Mouse (Mus musculus) left cerebral cortex, adult 2 months (tissue): ENCODE data around the gene Arhgef39. TPM values are rescaled to one million over a fixed set of nuclear protein-coding genes. Genes with fewer than 3 reads are reported as not detected.
"Not testable (repeated sequence)": the region's sequence is repeated elsewhere in the genome, so short reads cannot be mapped to it uniquely, and the experiment has no call there.

Experiments
- DNase-seq, 2 experiments: peaks; one replicate each; pipeline ENCODE4 v3.0.0; 2021 to 2022; ENCODE audit warnings: low spot score in 2 of 2, mixed read lengths in 1 of 2; ENCODE audit errors: extremely low spot score in 1 of 2
- H3K27ac ChIP-seq: fragments of 200-600 bp; 2 replicates; pipeline ENCODE4 v1.8.1; 2022
- H3K4me3 ChIP-seq: fragments of 200-600 bp; 2 replicates; pipeline ENCODE4 v1.8.1; 2022
- CTCF ChIP-seq: fragments of 200-600 bp; IDR thresholded peaks from 2 replicates; pipeline ENCODE4 v1.8.1; 2022; ENCODE audit warnings: antibody characterized with exemption, mild to moderate bottlenecking, moderate library complexity
- intact Hi-C: fragments of 180-260 bp; cut with DNase I; formaldehyde crosslinking; loops from one replicate; pipeline ENCODE4 v1.15.1; 2025
- total RNA-seq, 2 experiments: library from RNA; stranded (reverse); gene quantifications; 2 replicates each; pipeline ENCODE4 v1.2.3; 2021

Arhgef39 gene
- total RNA-seq, 2 experiments from 2014 or later: 0.41 to 1.7 TPM

- peak; percentile 32 for TF ChIP-seq CTCF
- DNase-seq: no peak
- Histone ChIP-seq H3K27ac (peak overlapping the region; percentile 52), H3K4me3 (peak overlapping the region; percentile 60; the same call in 1 of the 2 replicates)
- intact Hi-C loops: loop anchor here (5.0 to 10.0 kb wide), 2 partner anchors 35 to 447 kb away; partner anchors contain the start of gene Fam214b
Observed at GRCm38 (mm10) chr4:43492101-43492820, 7.2 kb downstream of the Arhgef39 start.

- no peak for DNase-seq
- intact Hi-C loops: loop anchor here (5.0 to 10.0 kb wide), 2 partner anchors 36 to 446 kb away; partner anchors contain the start of gene Fam214b
- TF ChIP-seq CTCF: no peak
Observed at GRCm38 (mm10) chr4:43490801-43491200, 8.7 kb downstream of the Arhgef39 start.

GRCm38 (mm10) chr4:43489611-43490010, 9.9 kb downstream of the Arhgef39 start:
- TF ChIP-seq CTCF: no peak
- no peak for DNase-seq
- no peak overlapping the region for H3K4me3 ChIP-seq
- no peak overlapping the region for H3K27ac ChIP-seq
- intact Hi-C loops: loop anchor here (1.0 to 10.0 kb wide), 3 partner anchors 38 to 445 kb away; partner anchors contain the start of gene Fam214b

More at GRCm38 (mm10) chr4:43490801-43491200, 8.7 kb downstream of the Arhgef39 start:
- Histone ChIP-seq H3K27ac (no peak overlapping the region), H3K4me3 (no peak overlapping the region)

- intact Hi-C loops, H3K4me3 ChIP-seq, H3K27ac ChIP-seq, DNase-seq: not testable (repeated sequence)
Observed at GRCm38 (mm10) chr4:43485666-43486065, 13.8 kb downstream of the Arhgef39 start.

GRCm38 (mm10) chr4:43483535-43484091, 15.9 kb downstream of the Arhgef39 start, which contains the start of gene Sit1:
Gene Sit1 (minus strand): TSS chr4:43483734.
- no peak for TF ChIP-seq CTCF
- no peak within 1 kb of the TSS for H3K27ac ChIP-seq
- intact Hi-C loops: no loop called here
- H3K4me3 ChIP-seq: no peak within 1 kb of the TSS
- no peak for DNase-seq

GRCm38 (mm10) chr4:43482591-43482990, 16.9 kb downstream of the Arhgef39 start:
- intact Hi-C loops: no loop called here
- no peak overlapping the region for H3K27ac ChIP-seq
- no peak for TF ChIP-seq CTCF
- no peak overlapping the region for H3K4me3 ChIP-seq
- DNase-seq: no peak

- no peak overlapping the region for H3K27ac ChIP-seq
- TF ChIP-seq CTCF: no peak
- no peak for DNase-seq
- intact Hi-C loops: no loop called here
- no peak overlapping the region for H3K4me3 ChIP-seq
Observed at GRCm38 (mm10) chr4:43481894-43482456, 17.5 kb downstream of the Arhgef39 start.

- DNase-seq: no peak
- intact Hi-C loops: no loop called here
- H3K27ac ChIP-seq: no peak overlapping the region
- no peak overlapping the region for H3K4me3 ChIP-seq
- TF ChIP-seq CTCF: no peak
Observed at GRCm38 (mm10) chr4:43480985-43481384, 18.5 kb downstream of the Arhgef39 start.

- TF ChIP-seq CTCF: peak; percentile 55
- H3K27ac ChIP-seq: no peak overlapping the region
- intact Hi-C loops: loop anchor here (1.0 kb wide), 1 partner anchor 37 kb away; no protein-coding TSS in a partner anchor
- no peak overlapping the region for H3K4me3 ChIP-seq
- DNase-seq: peak in 1 of 2 experiments; percentile 36
Observed at GRCm38 (mm10) chr4:43478906-43479832, 20.3 kb downstream of the Arhgef39 start.

GRCm38 (mm10) chr4:43478534-43478858, 21.0 kb downstream of the Arhgef39 start:
- Histone ChIP-seq H3K27ac (peak overlapping the region; percentile 62), H3K4me3 (peak overlapping the region; percentile 44)
- TF ChIP-seq CTCF: no peak
- no peak for DNase-seq
- intact Hi-C loops: loop anchor here (1.0 kb wide), 1 partner anchor 36 kb away; no protein-coding TSS in a partner anchor

GRCm38 (mm10) chr4:43477857-43478533, 21.5 kb downstream of the Arhgef39 start:
- peak; percentile 80 to 84 for DNase-seq
- Histone ChIP-seq H3K27ac (peak overlapping the region; percentile 62), H3K4me3 (peak overlapping the region; percentile 44)
- intact Hi-C loops: loop anchor here (1.0 kb wide), 1 partner anchor 36 kb away; no protein-coding TSS in a partner anchor
- peak; percentile 61 for TF ChIP-seq CTCF
